Mouse (Mus musculus) hindbrain, embryonic 13.5 days (tissue): ENCODE results near the gene Slc35d3. TPM values are rescaled to one million over a fixed set of nuclear protein-coding genes. Genes with fewer than 3 reads are reported as not detected.
A peak's percentile ranks its signal among the peaks of the same experiment; 100 is the strongest.

Experiments used
- ATAC-seq: fragments of 200-750 bp; cut with Nextera tagmentation; 2 replicates; pipeline ENCODE4 v1.8.0; 2017; ENCODE audit warnings: moderate TSS enrichment; ENCODE audit not compliant: low FRiP score
- H3K27ac ChIP-seq: fragments of 300-500 bp; sonication (generic); 2 replicates; pipeline ENCODE4 v1.5.1; 2015; ENCODE audit warnings: inconsistent platforms, mild to moderate bottlenecking, moderate library complexity
- H3K27me3 ChIP-seq: fragments of 300-500 bp; sonication (generic); 2 replicates; pipeline ENCODE4 v1.6.1; 2015; ENCODE audit warnings: mild to moderate bottlenecking, inconsistent platforms
- H3K36me3 ChIP-seq: fragments of 300-500 bp; sonication (generic); 2 replicates; pipeline ENCODE4 v1.6.1; 2015; ENCODE audit warnings: mild to moderate bottlenecking, inconsistent platforms
- H3K4me1 ChIP-seq: fragments of 300-500 bp; sonication (generic); replicated peaks from 2 replicates; pipeline ENCODE4 v1.6.1; 2015; ENCODE audit warnings: inconsistent platforms
- H3K4me2 ChIP-seq: fragments of 300-500 bp; sonication (generic); 2 replicates; pipeline ENCODE4 v1.6.1; 2015; ENCODE audit warnings: inconsistent platforms, mild to moderate bottlenecking, moderate library complexity
- H3K4me3 ChIP-seq: fragments of 300-500 bp; sonication (generic); 2 replicates; pipeline ENCODE4 v1.5.1; 2015; ENCODE audit warnings: mild to moderate bottlenecking, inconsistent platforms
- H3K9ac ChIP-seq: fragments of 300-500 bp; sonication (generic); 2 replicates; pipeline ENCODE4 v1.6.1; 2015; ENCODE audit warnings: mild to moderate bottlenecking, inconsistent platforms
- H3K9me3 ChIP-seq: fragments of 300-500 bp; sonication (generic); 2 replicates; pipeline ENCODE4 v1.6.1; 2016; ENCODE audit warnings: inconsistent platforms
- WGBS: fragments of 180-500 bp; shearing (Covaris S2); methylation state at CpG from one replicate; pipeline ENCODE4 v1.1.7; 2015; 5-methylcytosine and 5-hydroxymethylcytosine counted together
- polyA plus RNA-seq: library from polyadenylated mRNA; unstranded; fragments of >200 nt; fragmentation: Nextera tagmentation; extraction: Ambion mirVana; gene quantifications from 2 replicates; pipeline ENCODE4 v1.2.1, GENCODE M21; 2015

Gene Slc35d3
- 1.3 and 1.4 TPM in 2 replicates for polyA plus RNA-seq

DNA sequence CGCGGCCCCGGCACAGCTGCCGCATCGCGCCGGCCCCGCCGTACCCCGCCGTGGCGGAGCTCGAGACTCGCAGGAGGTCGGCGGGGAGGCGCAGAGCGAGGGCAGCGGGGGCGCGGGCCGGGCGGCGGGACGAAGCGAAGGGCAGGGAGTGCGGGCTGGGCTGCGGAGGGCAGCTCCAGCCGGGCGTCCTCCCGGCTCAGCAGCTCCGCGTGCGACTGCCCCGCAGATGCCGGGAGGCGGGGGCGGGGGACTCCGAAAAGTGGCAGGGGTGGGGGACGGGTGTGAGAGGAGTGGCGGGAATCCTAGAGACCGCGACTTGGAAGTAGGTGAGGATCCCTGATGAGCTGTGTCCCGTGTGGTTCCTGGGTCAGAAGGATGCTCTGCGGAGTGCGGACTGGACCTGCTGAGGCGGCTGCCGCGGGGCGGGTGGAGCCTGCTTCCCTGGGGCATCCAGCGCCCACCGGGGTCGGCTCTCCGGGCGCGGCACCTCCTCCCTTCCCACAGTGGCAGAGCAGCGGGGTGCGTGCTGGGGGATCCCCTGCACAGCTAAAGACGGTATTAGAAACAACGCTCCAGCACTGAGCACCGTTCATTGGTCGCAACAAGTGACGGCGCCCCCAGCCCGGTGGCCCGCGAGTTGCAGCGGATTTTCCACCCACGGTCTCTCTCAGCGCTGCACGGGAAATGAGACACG is at the start of gene Slc35d3:
TSS of gene Slc35d3 (minus strand) at position 462 of the 694 bp plus-strand sequence.
- no peaks in the 10 kb centered on the region for H3K36me3 ChIP-seq
- H3K4me2 ChIP-seq: peak within 1 kb of the TSS; percentile 100
- peaks cover 34% of the 10 kb centered on the region for H3K4me1 ChIP-seq
- H3K9me3 ChIP-seq: no peaks in the 10 kb centered on the region
- under 1% methylated on average over 68 of the region's 72 CpGs for WGBS
- H3K27ac ChIP-seq: no peak within 1 kb of the TSS
- H3K4me3 ChIP-seq: peak within 1 kb of the TSS; percentile 59
- H3K27me3 ChIP-seq: peaks cover 83% of the 10 kb centered on the region
- peak; percentile 59 for ATAC-seq
- peak within 1 kb of the TSS; percentile 71 for H3K9ac ChIP-seq

GRCm38 (mm10) chr10:19900191-19900590 is 48.9 kb upstream of the Slc35d3 start:
- H3K9ac ChIP-seq: no peak overlapping the region
- WGBS: 71% methylated on average over 2 of the region's 2 CpGs
- H3K27ac ChIP-seq: no peak overlapping the region

DNA sequence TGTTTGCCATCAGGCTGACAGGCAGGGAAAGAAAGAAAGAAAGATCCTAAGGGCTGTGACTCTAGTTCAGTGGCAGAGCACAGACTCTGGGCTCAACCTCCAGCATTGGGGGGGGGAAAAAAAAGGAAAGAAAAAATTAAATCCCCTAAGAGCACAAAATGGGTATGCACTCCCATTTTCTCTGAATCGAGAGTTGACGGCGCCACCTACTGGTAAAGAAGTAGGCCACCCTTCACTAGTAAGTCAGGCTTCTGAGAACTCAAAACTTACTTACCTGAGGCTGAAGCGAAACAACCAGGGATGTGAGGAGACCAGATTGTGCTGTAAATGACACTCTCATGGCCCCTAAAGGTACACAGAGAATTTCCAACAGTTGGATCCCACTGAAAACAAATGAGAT is 42.7 kb upstream of the Slc35d3 start:
- no peak overlapping the region for H3K4me3 ChIP-seq
- ATAC-seq: no peak
- 22% methylated on average over 4 of the region's 4 CpGs for WGBS

More at GRCm38 (mm10) chr10:19900191-19900590, 48.9 kb upstream of the Slc35d3 start:
- Histone ChIP-seq H3K4me3 (no peak overlapping the region), H3K4me1 (no peaks in the 10 kb centered on the region), H3K4me2 (no peak overlapping the region), H3K27me3 (no peaks in the 10 kb centered on the region), H3K36me3 (no peaks in the 10 kb centered on the region), H3K9me3 (no peaks in the 10 kb centered on the region)
- ATAC-seq: no peak

GRCm38 (mm10) chr10:19893146-19893545 is 41.9 kb upstream of the Slc35d3 start:
- Histone ChIP-seq H3K4me2 (no peak overlapping the region), H3K4me3 (no peak overlapping the region), H3K27me3 (no peaks in the 10 kb centered on the region), H3K4me1 (no peaks in the 10 kb centered on the region), H3K9me3 (no peaks in the 10 kb centered on the region), H3K9ac (no peak overlapping the region), H3K36me3 (peaks cover 9% of the 10 kb centered on the region), H3K27ac (no peak overlapping the region)
- no peak for ATAC-seq
- WGBS: 79% methylated on average over 6 of the region's 6 CpGs

More for the DNA sequence above, 42.7 kb upstream of the Slc35d3 start:
- H3K27me3 ChIP-seq: no peaks in the 10 kb centered on the region
- H3K4me2 ChIP-seq: no peak overlapping the region
- 0 out of 2 replicates have a peak, but pooled peaks cover 3% of the 10 kb centered on the region for H3K36me3 ChIP-seq
- H3K9ac ChIP-seq: no peak overlapping the region
- H3K9me3 ChIP-seq: no peaks in the 10 kb centered on the region
- H3K4me1 ChIP-seq: no peaks in the 10 kb centered on the region
- no peak overlapping the region for H3K27ac ChIP-seq

DNA sequence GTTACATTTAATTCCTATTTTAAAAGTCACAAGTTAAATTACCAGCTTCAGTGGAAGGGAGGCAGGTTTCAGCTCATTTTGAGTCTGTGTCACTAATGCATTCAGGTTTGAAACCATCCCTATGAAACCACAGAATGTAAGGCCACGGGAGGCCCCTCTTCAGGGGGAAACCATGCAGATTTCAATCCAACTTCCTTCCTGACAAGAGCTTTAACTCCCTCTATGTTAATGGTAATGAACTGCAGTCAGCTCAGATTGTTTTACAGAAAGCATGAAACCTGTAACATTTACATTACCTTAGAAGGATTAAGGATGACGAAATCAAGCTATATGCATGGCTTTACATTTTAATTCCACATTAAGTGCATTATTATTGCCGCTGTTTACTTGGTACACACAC is 40.4 kb upstream of the Slc35d3 start:
- no peaks in the 10 kb centered on the region for H3K9me3 ChIP-seq
- no peak overlapping the region for H3K9ac ChIP-seq
- 45% methylated on average over 3 of the region's 3 CpGs for WGBS
- no peak overlapping the region for H3K4me3 ChIP-seq
- no peaks in the 10 kb centered on the region for H3K27me3 ChIP-seq
- no peak for ATAC-seq
- no peak overlapping the region for H3K27ac ChIP-seq
- no peaks in the 10 kb centered on the region for H3K4me1 ChIP-seq
- H3K36me3 ChIP-seq: peaks cover 9% of the 10 kb centered on the region
- no peak overlapping the region for H3K4me2 ChIP-seq

- WGBS: 85% methylated on average over 3 of the region's 3 CpGs
- ATAC-seq: no peak
Observed at GRCm38 (mm10) chr10:19889908-19890307, 38.6 kb upstream of the Slc35d3 start.

DNA sequence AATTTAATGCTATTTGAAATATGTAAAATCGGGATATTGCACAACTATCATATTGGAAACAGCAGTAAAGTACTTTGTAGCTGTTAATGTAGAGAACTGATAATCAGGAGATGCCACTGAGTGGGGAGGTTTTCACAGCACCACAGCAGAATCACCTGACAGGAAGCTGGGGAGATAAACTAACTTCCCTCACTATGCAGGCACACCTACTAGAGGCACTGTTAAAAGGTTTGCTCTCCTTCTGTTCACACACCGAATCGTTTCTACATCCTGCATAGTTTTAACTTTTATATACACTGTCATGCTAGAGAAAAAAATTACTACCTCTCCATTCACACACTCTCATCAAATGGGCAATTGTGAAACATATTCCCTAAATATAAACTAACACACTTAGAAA is 35.0 kb upstream of the Slc35d3 start:
- no peaks in the 10 kb centered on the region for H3K27me3 ChIP-seq
- no peak overlapping the region for H3K4me3 ChIP-seq
- ATAC-seq: no peak
- no peaks in the 10 kb centered on the region for H3K9me3 ChIP-seq
- H3K4me2 ChIP-seq: no peak overlapping the region
- H3K4me1 ChIP-seq: no peaks in the 10 kb centered on the region
- H3K27ac ChIP-seq: no peak overlapping the region
- WGBS: 86% methylated on average over 3 of the region's 3 CpGs
- no peak overlapping the region for H3K9ac ChIP-seq
- H3K36me3 ChIP-seq: peaks cover 6% of the 10 kb centered on the region

More at GRCm38 (mm10) chr10:19889908-19890307, 38.6 kb upstream of the Slc35d3 start:
- no peaks in the 10 kb centered on the region for H3K9me3 ChIP-seq
- peaks cover 9% of the 10 kb centered on the region for H3K36me3 ChIP-seq
- H3K27me3 ChIP-seq: no peaks in the 10 kb centered on the region
- H3K4me3 ChIP-seq: no peak overlapping the region
- no peak overlapping the region for H3K9ac ChIP-seq
- no peaks in the 10 kb centered on the region for H3K4me1 ChIP-seq
- no peak overlapping the region for H3K4me2 ChIP-seq
- H3K27ac ChIP-seq: no peak overlapping the region

DNA sequence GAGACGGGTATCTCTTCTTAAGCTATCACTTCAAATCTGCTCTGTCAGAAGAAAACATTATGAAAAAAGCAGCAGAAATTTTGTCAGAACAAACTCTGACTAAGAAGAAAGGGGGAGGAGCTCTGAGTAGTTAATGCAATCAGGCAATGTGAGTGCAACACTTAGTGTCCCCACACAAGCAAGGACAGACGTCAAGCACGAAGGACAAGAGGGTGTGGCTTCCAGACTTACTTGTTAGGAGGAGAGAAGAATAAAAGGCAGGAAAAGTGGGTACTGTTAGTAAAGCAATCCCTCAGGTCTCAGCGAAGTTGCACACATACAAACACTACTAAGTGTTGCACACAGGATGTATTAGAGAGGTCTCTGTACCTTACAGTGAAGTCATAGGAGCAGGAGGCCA is 33.1 kb upstream of the Slc35d3 start:
- Histone ChIP-seq H3K4me1 (no peaks in the 10 kb centered on the region), H3K9ac (no peak overlapping the region), H3K4me2 (no peak overlapping the region), H3K4me3 (no peak overlapping the region), H3K27me3 (no peaks in the 10 kb centered on the region), H3K36me3 (peaks cover 6% of the 10 kb centered on the region), H3K9me3 (no peaks in the 10 kb centered on the region), H3K27ac (no peak overlapping the region)
- 74% methylated on average over 4 of the region's 4 CpGs for WGBS
- ATAC-seq: no peak

GRCm38 (mm10) chr10:19880437-19880836 is 29.2 kb upstream of the Slc35d3 start:
- Histone ChIP-seq H3K4me2 (no peak overlapping the region), H3K4me3 (no peak overlapping the region), H3K36me3 (no peaks in the 10 kb centered on the region; the same call in 1 of the 2 replicates), H3K9ac (no peak overlapping the region), H3K27ac (no peak overlapping the region), H3K4me1 (peaks cover 6% of the 10 kb centered on the region), H3K27me3 (no peaks in the 10 kb centered on the region), H3K9me3 (no peaks in the 10 kb centered on the region)
- no peak for ATAC-seq
- WGBS: 74% methylated on average over 3 of the region's 3 CpGs

DNA sequence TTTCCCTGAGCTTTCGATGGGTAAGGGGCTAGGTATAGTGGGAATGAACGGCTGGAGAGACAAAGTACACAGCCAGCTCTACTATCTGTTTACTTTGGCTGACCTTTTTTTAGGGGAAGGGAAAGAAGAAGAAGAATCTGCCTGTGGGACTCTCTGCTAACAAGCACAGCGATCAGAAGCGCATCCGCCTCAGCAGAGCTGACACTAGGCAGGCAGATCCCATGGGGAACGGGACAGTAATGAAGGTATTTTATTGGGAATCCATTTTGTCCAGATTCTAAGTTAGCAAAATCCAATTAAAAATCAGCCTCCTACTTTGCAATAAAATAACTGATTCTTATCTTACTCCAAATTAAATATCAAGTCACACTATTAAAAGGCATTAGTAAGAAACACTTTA is 27.9 kb upstream of the Slc35d3 start:
- WGBS: 66% methylated on average over 6 of the region's 6 CpGs
- no peak overlapping the region for H3K4me2 ChIP-seq
- H3K9me3 ChIP-seq: no peaks in the 10 kb centered on the region
- no peak for ATAC-seq
- H3K9ac ChIP-seq: no peak overlapping the region
- no peaks in the 10 kb centered on the region for H3K27me3 ChIP-seq
- no peak overlapping the region for H3K4me3 ChIP-seq
- peaks cover 6% of the 10 kb centered on the region for H3K4me1 ChIP-seq
- H3K27ac ChIP-seq: 0 out of 2 replicates have a peak overlapping the region, but pooled peaks have one; percentile 8
- H3K36me3 ChIP-seq: no peaks in the 10 kb centered on the region

GRCm38 (mm10) chr10:19877679-19878078 is 26.4 kb upstream of the Slc35d3 start:
- no peaks in the 10 kb centered on the region for H3K27me3 ChIP-seq
- H3K27ac ChIP-seq: no peak overlapping the region
- H3K36me3 ChIP-seq: no peaks in the 10 kb centered on the region
- H3K9me3 ChIP-seq: no peaks in the 10 kb centered on the region
- H3K4me2 ChIP-seq: no peak overlapping the region
- WGBS: 89% methylated on average over 9 of the region's 9 CpGs
- H3K9ac ChIP-seq: no peak overlapping the region
- H3K4me1 ChIP-seq: peaks cover 6% of the 10 kb centered on the region
- no peak for ATAC-seq
- H3K4me3 ChIP-seq: no peak overlapping the region

GRCm38 (mm10) chr10:19877257-19877656 is 26.0 kb upstream of the Slc35d3 start:
- no peak for ATAC-seq
- Histone ChIP-seq H3K4me1 (peaks cover 6% of the 10 kb centered on the region), H3K27me3 (no peaks in the 10 kb centered on the region), H3K4me3 (no peak overlapping the region), H3K9ac (no peak overlapping the region), H3K36me3 (no peaks in the 10 kb centered on the region), H3K27ac (no peak overlapping the region), H3K4me2 (no peak overlapping the region), H3K9me3 (no peaks in the 10 kb centered on the region)
- WGBS: 89% methylated on average over 8 of the region's 8 CpGs

GRCm38 (mm10) chr10:19876669-19877068 is 25.4 kb upstream of the Slc35d3 start:
- H3K27me3 ChIP-seq: no peaks in the 10 kb centered on the region
- peak; percentile 63 for ATAC-seq
- H3K4me1 ChIP-seq: peaks cover 6% of the 10 kb centered on the region
- H3K9ac ChIP-seq: no peak overlapping the region
- 0 out of 2 replicates have a peak overlapping the region, but pooled peaks have one; percentile 6 for H3K27ac ChIP-seq
- H3K9me3 ChIP-seq: no peaks in the 10 kb centered on the region
- H3K36me3 ChIP-seq: no peaks in the 10 kb centered on the region
- no peak overlapping the region for H3K4me3 ChIP-seq
- WGBS: 46% methylated on average over 7 of the region's 7 CpGs
- no peak overlapping the region for H3K4me2 ChIP-seq
